Mouse (Mus musculus) cerebellum, adult 11-12 months (tissue): ENCODE data around the gene Htr5b.

ENCODE experiments used
- DNase-seq: peaks from one replicate; pipeline ENCODE4 v3.0.0; 2022

The Htr5b gene

DNA sequence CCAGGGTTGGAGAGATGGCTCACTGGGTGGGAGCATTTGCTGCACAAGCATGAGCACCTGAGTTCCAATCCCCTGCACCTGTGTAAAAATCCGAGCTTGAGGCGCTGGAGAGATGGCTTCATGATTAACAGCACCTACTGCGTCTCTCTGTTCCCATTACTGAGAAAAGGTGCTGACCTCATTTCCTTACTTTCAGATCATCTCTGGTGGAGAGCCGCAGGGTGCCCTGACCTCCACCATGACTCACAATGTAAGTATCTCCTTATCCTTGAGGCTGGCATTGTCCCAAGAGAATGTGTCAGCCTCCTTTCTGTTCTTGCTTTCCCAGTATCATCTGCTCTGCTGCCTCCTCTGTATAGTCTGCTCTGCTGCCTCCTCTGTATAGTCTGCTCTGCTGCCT is 45.2 kb downstream of the Htr5b start:
- no peak for DNase-seq

DNA sequence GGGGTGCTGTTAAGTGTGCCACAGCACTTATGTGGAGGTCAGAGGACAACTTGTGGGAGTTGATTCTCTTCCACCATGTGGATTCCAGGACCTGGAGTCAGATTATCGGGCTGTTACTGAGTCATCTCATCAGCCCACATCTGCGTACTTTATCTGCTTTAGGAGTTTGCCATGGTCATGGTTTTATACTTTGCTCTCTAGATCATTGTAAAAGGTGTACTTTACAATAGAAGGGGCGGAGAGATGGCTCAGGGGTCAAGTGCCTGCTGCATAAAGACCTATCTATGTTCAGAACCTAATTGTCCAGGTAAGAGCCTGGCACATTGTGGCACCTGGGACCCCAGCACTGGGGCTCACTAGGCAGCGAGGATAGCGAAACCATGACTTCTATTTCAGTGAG is 48.9 kb downstream of the Htr5b start:
- DNase-seq, result no peak

DNA sequence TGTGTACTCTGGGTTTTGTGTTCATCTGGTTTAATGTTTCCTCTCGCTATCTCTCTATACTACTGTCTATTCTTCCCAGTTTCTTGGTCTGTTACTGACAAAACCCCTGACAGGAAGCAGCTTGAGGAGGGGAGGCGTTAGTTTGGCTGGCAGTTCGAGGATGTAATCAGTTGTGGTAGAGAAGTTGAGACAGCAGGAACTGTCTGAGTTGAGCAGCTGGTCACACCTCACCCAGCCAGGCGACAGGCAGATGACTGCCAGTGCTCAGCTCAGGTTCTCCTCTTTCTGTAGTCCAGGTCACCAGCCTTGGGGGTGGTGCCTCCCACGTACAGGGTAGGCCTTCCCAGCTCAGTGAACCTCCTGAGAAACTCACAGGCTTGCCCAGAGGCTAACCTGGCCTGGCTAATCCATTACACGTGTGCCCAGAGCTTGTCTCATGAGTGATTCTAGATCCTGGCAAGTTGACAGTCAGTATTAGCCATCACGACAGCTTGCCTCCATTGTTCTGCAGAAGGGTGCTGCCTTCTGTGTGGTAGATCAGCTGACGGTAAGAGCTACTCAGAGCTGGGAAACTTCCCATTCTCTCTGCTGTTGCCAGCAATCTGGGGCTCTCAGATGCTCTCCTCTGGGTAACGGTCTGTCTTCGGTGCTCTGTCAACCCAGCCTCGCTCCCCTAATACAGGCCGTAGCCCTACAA is 49.8 kb downstream of the Htr5b start:
- DNase-seq, result peak; percentile 6

DNA sequence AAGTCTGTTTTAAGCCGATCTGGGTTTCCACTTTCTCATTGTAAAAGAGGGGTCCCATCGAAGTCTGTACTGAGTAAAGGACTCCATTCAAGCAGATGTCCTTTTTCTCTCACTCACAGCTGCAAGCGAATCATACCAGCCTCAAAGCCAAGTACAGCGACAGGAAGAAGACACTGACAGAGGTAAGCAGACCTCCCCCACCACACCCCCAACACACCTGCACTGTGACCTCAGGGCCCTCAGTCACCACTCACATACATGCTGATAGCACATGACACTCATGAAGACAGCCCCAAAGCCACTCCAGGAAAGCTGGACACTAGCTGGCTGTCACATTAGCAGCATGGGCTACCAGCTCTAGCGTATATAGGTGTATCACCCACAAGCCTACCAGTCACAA is 50.5 kb downstream of the Htr5b start:
- DNase-seq, result no peak

DNA sequence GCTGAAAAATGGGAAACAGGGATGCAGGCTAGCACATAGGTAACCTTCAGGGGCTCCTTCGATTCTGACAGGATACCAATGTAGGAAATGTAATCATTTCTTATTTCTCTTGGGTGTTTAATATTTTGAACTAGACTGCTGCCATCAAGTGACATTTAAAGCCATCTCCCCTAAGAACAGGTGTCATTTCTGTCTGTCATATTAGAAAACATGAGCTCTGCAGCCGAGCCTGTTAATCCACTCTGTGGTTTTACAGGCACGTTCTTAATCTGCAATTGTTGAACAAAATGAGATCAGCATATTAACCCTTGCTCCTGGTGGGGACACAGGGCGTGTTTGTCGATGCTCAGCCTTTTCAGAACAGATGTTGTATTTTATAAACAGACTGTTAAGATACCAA is 56.8 kb downstream of the Htr5b start:
- no peak for DNase-seq

DNA sequence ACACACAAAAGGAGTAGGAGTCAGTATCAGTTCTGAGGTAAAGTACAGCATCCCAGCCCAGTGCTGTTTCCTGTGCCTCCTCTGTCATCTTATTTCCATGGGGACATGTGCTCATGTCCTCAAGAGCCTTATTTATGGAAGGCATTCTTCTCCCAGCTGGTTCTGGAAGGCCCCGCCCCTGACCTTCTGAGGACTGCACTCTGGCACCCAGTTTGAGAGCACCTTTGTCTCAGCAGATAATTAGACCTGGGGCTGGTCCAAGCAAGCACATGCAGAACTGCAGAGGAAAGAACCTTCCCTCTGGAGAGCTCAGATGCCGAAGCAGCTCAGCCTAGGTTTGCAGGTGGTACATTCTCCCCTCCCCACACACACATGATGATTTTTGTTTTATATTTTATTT is 60.0 kb downstream of the Htr5b start:
- DNase-seq, result no peak

DNA sequence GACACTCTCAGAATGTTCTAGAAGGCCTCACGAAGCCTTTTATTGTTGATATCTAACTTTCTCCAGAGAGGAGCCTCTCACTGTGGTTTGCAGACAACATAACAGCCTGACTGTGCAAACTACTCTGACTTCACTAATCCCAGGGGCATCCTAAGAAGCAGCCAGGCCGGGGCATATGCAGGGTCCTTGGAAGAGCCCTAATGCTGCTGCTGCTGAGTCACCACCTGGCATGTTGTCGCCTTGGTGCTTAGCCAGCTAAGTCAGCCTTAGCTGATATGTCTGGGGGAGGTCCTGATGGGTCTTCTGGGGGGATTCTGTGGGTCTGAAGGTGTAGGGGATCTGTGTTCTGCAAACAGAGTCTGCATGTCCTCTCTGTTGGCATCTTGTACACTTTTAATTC is 62.0 kb downstream of the Htr5b start:
- DNase-seq, result no peak

DNA sequence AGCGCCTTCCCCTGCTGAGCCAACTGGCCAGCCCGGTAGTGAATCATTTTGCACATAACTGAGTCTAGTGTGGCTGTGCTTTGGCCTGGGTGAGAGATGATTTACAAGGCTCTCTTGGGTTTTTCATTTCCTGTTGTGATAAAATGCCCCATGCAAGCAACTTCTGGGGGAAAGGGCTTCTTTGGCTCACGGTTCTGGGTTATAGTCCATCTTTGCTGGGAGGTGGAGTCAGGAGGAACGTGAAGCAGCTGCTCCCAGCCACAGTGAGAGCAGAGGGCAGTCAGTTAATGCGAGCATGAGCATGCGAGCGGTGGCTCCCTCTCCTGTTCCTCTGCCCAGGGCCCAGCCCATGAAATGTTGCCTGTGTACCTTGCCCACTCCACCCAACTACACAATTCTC is 64.5 kb downstream of the Htr5b start:
- DNase-seq, result no peak

DNA sequence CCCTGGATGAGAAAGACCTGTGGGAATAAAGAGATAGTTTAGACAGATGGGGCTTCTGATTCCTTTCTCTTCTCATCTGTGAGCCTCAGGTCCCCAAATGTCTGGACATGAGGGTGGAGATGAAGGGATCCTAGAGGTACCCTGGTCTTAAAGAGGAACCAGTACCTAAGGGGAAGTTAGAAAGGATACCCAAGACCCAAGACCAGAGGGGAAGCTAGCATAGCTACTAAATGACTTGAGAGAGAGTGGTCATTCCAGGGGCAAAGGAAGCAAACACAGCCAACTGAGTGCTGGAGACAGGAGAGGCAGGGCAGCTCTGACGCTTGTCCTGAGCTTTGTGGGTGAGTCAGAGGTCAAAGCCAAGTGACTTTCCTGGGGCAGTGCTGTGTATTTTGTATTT is 65.6 kb downstream of the Htr5b start:
- DNase-seq, result no peak

DNA sequence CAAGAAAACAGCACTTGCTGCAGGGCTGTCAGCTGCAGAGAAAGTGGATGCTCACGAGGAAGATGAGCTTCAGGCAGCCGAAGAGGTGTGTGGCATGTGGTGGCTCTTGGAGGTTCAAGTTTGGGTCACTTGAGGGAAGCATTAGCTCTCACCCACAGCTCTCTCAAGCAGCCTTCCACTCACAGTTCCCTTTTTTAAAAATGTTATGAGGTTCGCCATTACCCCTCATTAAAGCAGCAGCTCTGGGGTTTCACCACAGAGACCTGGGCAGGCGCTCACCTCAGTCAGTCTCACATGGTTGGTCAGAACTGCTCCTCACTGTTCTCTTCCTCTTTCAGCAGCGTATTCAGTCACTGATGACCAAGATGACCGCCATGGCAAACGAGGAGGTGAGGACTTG is 66.4 kb downstream of the Htr5b start:
- DNase-seq, result no peak

DNA sequence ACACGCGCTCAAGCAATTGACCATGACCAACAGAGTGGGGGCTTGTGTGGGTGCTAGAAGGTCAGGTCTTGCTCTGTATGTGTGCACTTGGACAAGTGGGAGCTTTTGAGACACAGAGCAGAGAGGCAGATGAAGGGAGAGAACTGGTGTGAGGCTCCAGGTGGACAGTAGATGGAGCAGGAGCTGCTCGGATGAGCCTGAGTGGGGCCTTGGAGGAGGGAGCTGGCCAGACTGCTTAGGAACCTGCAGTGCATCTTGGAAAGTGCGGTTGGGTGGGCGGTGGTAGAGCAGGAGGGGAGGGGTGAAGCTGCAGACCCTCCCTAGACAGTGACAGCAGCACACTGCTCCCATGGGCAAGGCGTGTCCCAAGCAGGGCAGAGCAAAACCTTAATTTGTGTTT is 68.2 kb downstream of the Htr5b start:
- no peak for DNase-seq
